Mouse (Mus musculus): ENCODE data around the gene Lrrc15.

DNA sequence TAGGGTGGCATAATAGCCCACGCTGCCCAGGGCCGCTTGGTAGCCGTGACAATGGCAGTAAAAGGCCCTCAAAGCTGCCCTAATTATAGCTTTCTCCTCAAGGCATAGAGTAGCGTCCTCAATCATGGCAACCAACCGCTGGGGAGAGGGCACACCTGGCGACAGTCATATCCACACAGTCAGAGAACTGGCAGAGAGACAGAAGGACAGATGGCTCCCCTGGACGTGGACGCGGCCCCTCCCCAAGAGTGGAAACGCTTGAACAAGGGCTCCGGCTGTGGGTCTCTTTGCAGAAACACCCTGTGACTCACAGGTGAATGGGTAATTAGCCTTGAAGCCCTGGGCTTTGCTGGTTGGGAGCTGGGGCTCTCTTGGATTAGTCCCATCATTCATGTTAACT, 4.7 kb downstream of the Lrrc15 start:
- TF ChIP-seq CTCF (IDR thresholded peaks at IDR 0.05; ENCODE audit: borderline replicate concordance, insufficient read depth, low read length) (no peak), POLR2A (IDR thresholded peaks at IDR 0.05; ENCODE audit: low read depth, low read length) (no peak)
